Mouse (Mus musculus) cortical plate, adult 2 months (tissue): Measurements from ENCODE around the gene Olfr10.

Source experiments
- CTCF ChIP-seq: fragments of 200-500 bp; IDR thresholded peaks from 2 replicates; pipeline ENCODE4 v1.5.1; 2011; ENCODE audit warnings: mild to moderate bottlenecking, control low read depth, low read length; ENCODE audit not compliant: insufficient read depth; ENCODE audit errors: extremely low read depth
- POLR2A ChIP-seq: fragments of 200-500 bp; IDR thresholded peaks from 2 replicates; pipeline ENCODE4 v1.6.1; 2011; ENCODE audit warnings: mild to moderate bottlenecking, low read length, control low read depth; ENCODE audit not compliant: insufficient read depth; ENCODE audit errors: extremely low read depth

- TF ChIP-seq POLR2A: no peak
- TF ChIP-seq CTCF: no peak
Measured at GRCm38 (mm10) chr11:49264622-49265021, 39.9 kb upstream of the Olfr10 start.
